Mouse (Mus musculus): ENCODE measurements at regions not wholly inside any gene's neighbourhood (a gene's known extent, or its start where the extent isn't known, plus 50 kb on each side); places are given as distances from the start of the nearest gene placed in this dataset.
"Not testable (repeated sequence)": the region's sequence is repeated elsewhere in the genome, so short reads cannot be mapped to it uniquely, and the experiment has no call there.

DNA sequence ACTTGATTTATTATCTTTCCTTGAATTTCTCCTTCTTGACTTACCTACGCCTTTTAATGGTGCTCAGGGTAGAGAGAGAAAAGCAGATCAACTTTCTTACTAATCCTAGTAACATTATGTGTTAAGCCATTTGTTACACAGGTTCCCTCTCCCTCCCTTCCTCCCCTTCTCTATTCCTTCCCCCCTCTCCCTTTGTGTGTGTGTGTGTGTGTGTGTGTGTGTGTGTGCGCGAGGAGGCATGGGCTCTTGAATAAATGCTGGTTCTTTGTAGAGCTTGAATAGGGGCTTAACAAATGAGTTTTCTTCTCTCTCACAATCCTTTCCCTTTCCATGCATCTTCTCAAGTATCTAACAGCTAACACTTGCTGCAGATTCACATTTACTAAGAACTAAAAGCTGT, 160.4 kb upstream of the Meox2 start:
- H3K27me3 ChIP-seq (replicated peaks; ENCODE audit: low read depth, poor library complexity, severe bottlenecking): no peaks in the 10 kb centered on the region
- no peaks in the 10 kb centered on the region for H3K36me3 ChIP-seq (replicated peaks)
- no peaks in the 10 kb centered on the region for H3K4me1 ChIP-seq
- no peak for DNase-seq (ENCODE audit: low spot score)
- H3K27ac ChIP-seq (replicated peaks): no peak overlapping the region
- no peak overlapping the region for H3K4me3 ChIP-seq
- 80% methylated on average over 3 of the region's 3 CpGs for WGBS
- H3K9me3 ChIP-seq: no peaks in the 10 kb centered on the region

DNA sequence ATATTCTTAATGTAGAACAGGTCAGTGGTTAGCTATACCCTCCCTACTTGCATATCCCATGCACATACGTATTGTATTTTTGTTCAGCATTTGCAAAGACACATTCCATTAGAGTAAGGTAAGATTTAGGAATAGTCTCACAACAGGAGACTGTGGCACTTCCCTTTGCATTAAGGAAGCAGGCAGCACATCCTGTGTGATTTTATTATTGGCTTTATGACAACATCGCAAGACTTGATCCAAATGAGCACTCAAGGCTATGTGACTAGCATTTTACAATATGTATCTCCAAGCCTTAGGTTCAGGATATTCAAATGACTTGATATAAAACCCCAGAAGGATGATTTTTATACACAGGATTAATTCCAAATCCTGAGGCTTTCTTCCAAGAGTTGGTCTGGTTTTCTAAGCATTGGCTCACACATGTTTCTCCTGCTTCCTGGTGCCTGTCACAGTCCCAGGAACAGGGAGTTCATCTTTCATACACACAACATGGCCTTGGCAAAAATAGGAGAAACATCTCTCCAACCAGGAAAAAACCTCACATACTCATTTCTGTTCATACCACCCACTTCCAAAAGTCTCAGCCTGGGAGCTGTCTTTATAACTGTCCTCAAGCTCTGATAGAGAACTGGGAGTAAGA, 159.1 kb upstream of the Meox2 start:
- Histone ChIP-seq H3K36me3 (replicated peaks) (no peaks in the 10 kb centered on the region), H3K4me1 (no peaks in the 10 kb centered on the region), H3K9me3 (no peaks in the 10 kb centered on the region), H3K27ac (replicated peaks) (no peak overlapping the region), H3K4me3 (no peak overlapping the region), H3K27me3 (replicated peaks; ENCODE audit: low read depth, poor library complexity, severe bottlenecking) (no peaks in the 10 kb centered on the region)
- WGBS: 93% methylated on average over 2 of the region's 2 CpGs
- no peak for DNase-seq (ENCODE audit: low spot score)

DNA sequence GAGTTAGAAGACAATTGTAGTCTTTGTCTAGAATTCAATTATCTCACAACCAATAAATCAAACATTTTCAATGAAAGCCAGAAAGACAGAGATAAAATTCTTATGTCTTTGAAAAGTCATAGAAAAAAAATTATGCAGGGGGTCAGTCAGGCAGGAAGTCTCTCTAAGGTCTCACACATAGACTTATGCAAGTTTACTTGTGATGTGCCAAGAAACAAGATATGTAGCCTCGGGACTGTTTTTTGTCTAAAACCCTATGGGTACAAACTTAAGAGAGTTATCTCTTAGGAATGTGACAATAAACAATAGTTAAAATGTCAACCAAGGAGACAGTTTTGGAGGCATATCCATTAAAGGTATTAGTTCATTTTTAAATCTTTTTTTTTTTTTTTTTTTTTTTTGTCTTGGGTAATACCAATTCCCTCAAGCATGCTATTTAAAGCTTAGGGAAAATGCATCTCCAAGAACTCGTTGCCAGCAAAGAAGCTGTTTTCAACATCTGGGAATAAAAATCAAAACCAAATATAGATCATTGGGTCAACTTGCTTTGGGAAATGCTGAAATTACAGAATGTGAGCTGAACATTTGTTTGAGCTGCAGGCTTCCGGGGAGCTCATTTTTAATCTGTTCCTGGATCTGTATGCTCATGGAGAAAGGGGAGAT, 133.8 kb upstream of the Meox2 start:
- 71% methylated on average over 3 of the region's 3 CpGs for WGBS
- DNase-seq (ENCODE audit: low spot score): no peak
- no peak overlapping the region for H3K4me3 ChIP-seq
- no peak overlapping the region for H3K27ac ChIP-seq (replicated peaks)
- H3K36me3 ChIP-seq (replicated peaks): no peaks in the 10 kb centered on the region
- no peaks in the 10 kb centered on the region for H3K27me3 ChIP-seq (replicated peaks; ENCODE audit: low read depth, poor library complexity, severe bottlenecking)
- H3K4me1 ChIP-seq: no peaks in the 10 kb centered on the region
- H3K9me3 ChIP-seq: no peaks in the 10 kb centered on the region

DNA sequence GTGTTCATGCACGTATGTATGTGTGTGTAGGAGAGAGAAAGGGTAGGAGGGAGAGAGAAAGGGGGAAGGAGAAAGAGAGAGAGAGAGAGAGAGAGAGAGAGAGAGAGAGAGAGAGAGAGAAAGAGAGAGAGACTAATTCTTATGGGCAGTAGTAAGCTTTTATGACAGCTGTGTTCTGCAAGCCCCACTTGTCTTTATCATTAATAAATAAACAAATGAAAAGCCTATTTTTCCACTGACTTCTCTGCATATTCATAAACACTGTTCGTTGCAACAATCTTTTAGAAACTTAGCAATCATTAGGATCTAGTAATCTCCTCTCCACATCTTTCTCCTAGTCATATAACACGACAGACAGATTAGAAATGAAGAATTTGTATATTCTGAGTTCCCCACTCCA, 131.2 kb upstream of the Meox2 start:
- Histone ChIP-seq H3K36me3 (replicated peaks) (no peaks in the 10 kb centered on the region), H3K4me1 (no peaks in the 10 kb centered on the region), H3K9me3 (no peaks in the 10 kb centered on the region), H3K4me3 (no peak overlapping the region), H3K27me3 (replicated peaks; ENCODE audit: low read depth, poor library complexity, severe bottlenecking) (no peaks in the 10 kb centered on the region), H3K27ac (replicated peaks) (no peak overlapping the region)
- WGBS: 80% methylated on average over 3 of the region's 3 CpGs
- DNase-seq (ENCODE audit: low spot score): no peak

DNA sequence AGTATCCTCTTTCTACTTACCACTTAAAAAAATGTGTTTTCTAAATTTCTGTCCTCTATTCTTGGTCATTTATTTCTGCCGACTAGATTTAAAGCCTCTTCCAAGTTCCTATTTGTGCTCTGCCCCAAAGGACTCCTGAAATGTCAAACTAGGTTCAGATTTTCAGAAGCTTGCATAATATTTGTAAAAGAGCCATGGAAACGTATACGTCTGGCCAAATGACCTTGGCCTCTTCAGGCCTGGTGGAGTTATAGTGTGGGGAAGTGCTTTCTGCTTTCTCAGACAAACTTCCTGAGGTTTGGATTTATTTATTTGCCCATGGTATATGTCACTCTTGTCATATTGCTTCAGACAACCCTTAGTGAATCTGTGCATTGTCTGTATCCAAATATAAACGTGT, 117.2 kb upstream of the Meox2 start:
- H3K36me3 ChIP-seq (replicated peaks): no peaks in the 10 kb centered on the region
- no peak overlapping the region for H3K4me3 ChIP-seq
- DNase-seq (ENCODE audit: low spot score): no peak
- H3K27ac ChIP-seq (replicated peaks): no peak overlapping the region
- H3K9me3 ChIP-seq: no peaks in the 10 kb centered on the region
- no peaks in the 10 kb centered on the region for H3K27me3 ChIP-seq (replicated peaks; ENCODE audit: low read depth, poor library complexity, severe bottlenecking)
- WGBS: 72% methylated on average over 4 of the region's 4 CpGs
- no peaks in the 10 kb centered on the region for H3K4me1 ChIP-seq

DNA sequence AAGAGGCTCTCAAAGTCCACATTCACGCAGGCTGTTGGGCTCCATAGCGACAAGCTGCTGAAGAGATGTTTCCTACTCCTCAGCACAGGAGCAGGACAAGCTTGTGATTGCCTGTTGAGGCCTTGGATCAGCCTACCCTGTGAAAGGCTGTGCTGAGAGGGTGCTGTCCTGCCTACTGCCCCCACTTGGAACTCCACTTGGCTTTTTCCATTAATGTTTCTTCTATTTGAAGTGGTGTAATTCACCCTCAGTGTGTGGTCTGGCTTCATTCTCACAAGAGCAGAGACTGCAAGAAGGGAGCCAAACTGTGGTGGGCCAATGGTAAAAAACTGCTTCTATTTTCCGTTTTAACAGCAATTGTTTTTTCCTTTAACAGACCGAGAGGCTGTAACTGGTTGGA, 116.4 kb upstream of the Meox2 start:
- no peaks in the 10 kb centered on the region for H3K36me3 ChIP-seq (replicated peaks)
- 79% methylated on average over 4 of the region's 4 CpGs for WGBS
- H3K9me3 ChIP-seq: no peaks in the 10 kb centered on the region
- DNase-seq (ENCODE audit: low spot score): no peak
- H3K4me3 ChIP-seq: no peak overlapping the region
- no peak overlapping the region for H3K27ac ChIP-seq (replicated peaks)
- H3K4me1 ChIP-seq: no peaks in the 10 kb centered on the region
- no peaks in the 10 kb centered on the region for H3K27me3 ChIP-seq (replicated peaks; ENCODE audit: low read depth, poor library complexity, severe bottlenecking)

DNA sequence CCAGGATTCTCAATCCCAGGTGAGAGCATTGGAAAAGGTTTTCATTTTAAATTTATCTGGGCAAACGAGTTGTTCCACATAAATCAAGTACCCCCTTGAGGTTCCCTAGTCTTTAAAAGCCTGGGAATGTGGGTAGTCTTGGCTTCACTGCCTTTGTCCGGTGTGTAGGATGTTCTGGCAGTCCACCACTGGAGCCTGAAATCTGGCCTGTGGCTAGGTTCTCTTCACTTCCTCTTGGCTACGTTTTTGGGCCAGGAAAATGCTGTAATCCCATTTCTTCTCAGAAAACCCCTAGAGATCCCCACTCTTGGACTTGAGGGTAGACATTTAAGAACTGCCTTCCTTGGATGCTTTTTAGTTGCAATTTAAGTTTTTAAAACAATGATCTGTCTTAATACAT, 106.9 kb upstream of the Meox2 start:
- no peak overlapping the region for H3K27ac ChIP-seq (replicated peaks)
- 0 out of 2 replicates have a peak, but pooled peaks cover 3% of the 10 kb centered on the region for H3K4me1 ChIP-seq
- H3K4me3 ChIP-seq: no peak overlapping the region
- H3K36me3 ChIP-seq (replicated peaks): no peaks in the 10 kb centered on the region
- no peaks in the 10 kb centered on the region for H3K27me3 ChIP-seq (replicated peaks; ENCODE audit: low read depth, poor library complexity, severe bottlenecking)
- 82% methylated on average over 3 of the region's 3 CpGs for WGBS
- no peaks in the 10 kb centered on the region for H3K9me3 ChIP-seq
- DNase-seq (ENCODE audit: low spot score): no peak

DNA sequence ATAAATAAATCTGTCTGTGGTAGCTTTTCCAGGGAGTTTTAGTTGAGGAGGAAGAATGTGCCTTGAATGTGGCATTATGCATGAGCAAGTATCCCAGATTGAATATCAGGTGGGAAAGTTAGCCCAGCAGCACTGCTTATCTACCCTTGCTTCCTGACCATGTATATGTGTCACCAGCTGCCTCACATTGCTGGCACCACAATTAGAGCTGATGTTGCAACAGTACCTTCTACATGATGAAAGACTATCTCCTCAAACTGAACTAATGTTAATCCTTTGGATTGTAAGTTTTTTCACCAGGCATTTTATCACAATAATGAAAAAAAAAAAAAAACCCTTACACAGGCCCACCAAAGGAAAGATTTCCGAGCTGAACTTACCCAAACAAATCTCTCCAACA, 103.1 kb upstream of the Meox2 start:
- H3K9me3 ChIP-seq: no peaks in the 10 kb centered on the region
- H3K27ac ChIP-seq (replicated peaks): no peak overlapping the region
- H3K27me3 ChIP-seq (replicated peaks; ENCODE audit: low read depth, poor library complexity, severe bottlenecking): no peaks in the 10 kb centered on the region
- DNase-seq (ENCODE audit: low spot score): no peak
- no peak overlapping the region for H3K4me3 ChIP-seq
- H3K36me3 ChIP-seq (replicated peaks): no peaks in the 10 kb centered on the region
- H3K4me1 ChIP-seq: 0 out of 2 replicates have a peak, but pooled peaks cover 3% of the 10 kb centered on the region
- WGBS: 78% methylated on average over 1 of the region's 1 CpGs

DNA sequence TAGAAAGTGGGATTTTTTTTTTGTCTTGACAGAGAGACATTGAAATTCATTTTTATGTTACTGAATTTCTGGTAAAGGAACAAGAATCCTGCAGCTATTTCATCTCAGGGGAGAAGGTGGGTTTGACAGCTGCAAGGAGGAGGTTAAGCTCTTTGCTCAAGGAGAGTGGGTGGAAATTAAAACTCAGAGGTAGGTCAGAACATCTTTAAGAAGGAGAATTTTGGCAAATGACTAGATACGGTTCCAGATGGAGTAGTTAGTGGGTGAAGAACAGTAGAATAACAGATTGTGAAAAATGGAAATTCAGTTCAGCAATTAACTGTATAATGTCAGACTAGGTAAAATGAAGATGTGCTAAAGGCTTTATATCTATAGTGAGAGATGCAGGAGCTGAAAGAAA, 98.0 kb upstream of the Meox2 start:
- H3K4me1 ChIP-seq: no peaks in the 10 kb centered on the region
- 90% methylated on average over 1 of the region's 1 CpGs for WGBS
- no peak overlapping the region for H3K4me3 ChIP-seq
- no peaks in the 10 kb centered on the region for H3K36me3 ChIP-seq (replicated peaks)
- H3K27me3 ChIP-seq (replicated peaks; ENCODE audit: low read depth, poor library complexity, severe bottlenecking): no peaks in the 10 kb centered on the region
- H3K27ac ChIP-seq (replicated peaks): no peak overlapping the region
- no peaks in the 10 kb centered on the region for H3K9me3 ChIP-seq
- DNase-seq (ENCODE audit: low spot score): no peak

DNA sequence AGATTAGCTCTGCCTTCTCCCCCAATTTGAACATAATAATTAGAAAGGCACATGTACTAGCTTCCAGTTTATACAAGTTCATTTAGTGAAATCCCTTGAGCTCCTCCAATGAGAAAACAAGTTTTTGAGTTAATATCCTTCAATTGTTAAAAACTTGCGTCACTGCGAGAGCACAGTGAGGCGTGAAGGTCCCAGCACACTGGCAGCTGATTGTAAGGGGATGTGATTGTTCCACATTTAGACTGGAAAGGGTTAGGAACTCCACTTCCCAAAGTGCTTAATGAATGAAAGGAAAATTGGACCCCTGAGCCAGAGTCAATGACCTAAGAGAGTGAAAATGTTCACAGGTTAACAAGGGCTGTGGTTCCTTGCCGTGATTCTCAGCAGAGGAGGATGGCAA, 93.9 kb upstream of the Meox2 start:
- Histone ChIP-seq H3K4me3 (no peak overlapping the region), H3K9me3 (no peaks in the 10 kb centered on the region), H3K36me3 (replicated peaks) (no peaks in the 10 kb centered on the region), H3K27ac (replicated peaks) (no peak overlapping the region), H3K27me3 (replicated peaks; ENCODE audit: low read depth, poor library complexity, severe bottlenecking) (no peaks in the 10 kb centered on the region), H3K4me1 (peaks cover 4% of the 10 kb centered on the region; the same call in 1 of the 2 replicates)
- WGBS: 49% methylated on average over 4 of the region's 4 CpGs
- DNase-seq (ENCODE audit: low spot score): no peak

DNA sequence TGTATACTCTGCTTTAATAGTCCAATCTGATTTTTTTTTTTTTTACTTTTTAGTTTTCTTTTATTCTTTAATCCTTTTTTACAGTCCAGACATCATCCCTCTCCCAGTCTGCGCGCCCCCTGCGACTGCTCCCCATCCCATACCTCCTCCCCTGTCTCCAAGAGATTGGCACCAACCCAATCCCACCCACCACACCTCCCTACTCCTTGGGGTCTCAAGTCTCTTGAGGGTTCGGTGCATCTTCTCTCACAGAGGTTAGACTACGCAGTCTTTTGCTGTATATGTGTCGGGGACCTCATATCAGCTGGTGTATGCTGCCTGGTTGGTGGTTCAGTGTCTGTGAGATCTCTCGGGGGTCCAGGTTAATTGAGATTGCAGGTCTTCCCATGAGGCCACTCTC, 93.4 kb upstream of the Meox2 start:
- WGBS: 90% methylated on average over 7 of the region's 7 CpGs
- not testable (repeated sequence) for H3K27me3 ChIP-seq (replicated peaks; ENCODE audit: low read depth, poor library complexity, severe bottlenecking); H3K4me3 ChIP-seq; H3K4me1 ChIP-seq; H3K27ac ChIP-seq (replicated peaks); H3K36me3 ChIP-seq (replicated peaks); DNase-seq (ENCODE audit: low spot score); H3K9me3 ChIP-seq

DNA sequence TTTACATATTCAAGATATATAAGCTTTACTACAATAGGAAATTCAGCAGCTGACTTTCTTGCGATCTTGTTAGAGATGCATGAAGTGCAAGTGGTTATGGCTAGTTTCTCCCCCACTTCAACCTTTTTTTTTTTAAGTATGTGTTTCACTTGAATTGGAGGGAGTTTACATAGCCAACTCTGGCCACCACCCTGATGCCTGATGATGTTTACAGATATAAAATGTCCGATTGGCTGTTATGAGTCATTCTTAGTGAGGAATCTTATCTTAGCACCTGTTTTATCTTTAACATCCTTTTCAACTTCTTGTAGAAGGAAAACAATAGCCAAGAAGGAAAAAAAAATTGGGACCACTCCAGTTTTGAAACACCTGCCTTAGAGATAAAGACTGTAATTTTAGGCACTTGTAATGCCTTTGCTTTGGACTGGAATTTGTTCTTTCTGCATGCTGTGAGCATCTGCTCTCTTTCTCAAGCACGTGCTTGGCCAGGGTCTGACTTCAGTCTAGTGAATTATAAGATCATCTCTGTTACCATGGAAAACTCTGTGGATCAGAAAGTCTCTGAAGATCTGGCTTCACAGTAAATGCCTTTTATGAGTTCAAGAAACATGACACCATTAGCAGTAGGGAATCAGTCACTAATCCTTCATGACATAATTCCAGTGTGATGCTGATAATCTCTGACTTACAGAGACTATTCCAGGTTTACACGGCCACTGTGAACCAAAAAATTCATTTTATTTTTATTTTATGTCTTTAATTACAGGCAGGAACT, 92.7 kb upstream of the Meox2 start:
- no peaks in the 10 kb centered on the region for H3K36me3 ChIP-seq (replicated peaks)
- WGBS: 69% methylated on average over 4 of the region's 4 CpGs
- DNase-seq (ENCODE audit: low spot score): no peak

DNA sequence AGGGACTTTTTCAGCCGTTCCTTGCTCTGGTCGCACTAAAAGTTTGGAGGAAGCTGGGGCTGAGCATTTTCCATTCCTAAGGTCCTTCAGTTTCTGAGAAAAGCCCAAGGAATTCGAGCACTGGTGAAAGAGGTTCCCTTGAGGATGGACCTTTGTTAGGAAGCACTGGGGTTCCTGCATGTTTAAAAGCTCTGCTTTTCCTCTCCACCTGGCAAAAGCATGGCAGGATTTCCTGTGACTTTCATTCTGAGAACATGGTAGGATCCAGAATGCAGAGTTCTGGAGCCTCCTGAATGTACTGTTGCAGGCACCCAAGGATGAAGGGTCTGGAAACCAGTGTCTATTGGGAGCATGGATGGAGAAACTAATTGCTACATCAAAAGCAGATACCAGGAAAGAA, 61.1 kb upstream of the Meox2 start:
- Histone ChIP-seq H3K4me3 (no peak overlapping the region), H3K27me3 (replicated peaks; ENCODE audit: low read depth, poor library complexity, severe bottlenecking) (no peaks in the 10 kb centered on the region), H3K4me1 (no peaks in the 10 kb centered on the region), H3K36me3 (replicated peaks) (no peaks in the 10 kb centered on the region), H3K27ac (replicated peaks) (no peak overlapping the region), H3K9me3 (no peaks in the 10 kb centered on the region)
- 72% methylated on average over 3 of the region's 3 CpGs for WGBS
- DNase-seq (ENCODE audit: low spot score): no peak

More for the DNA sequence above, 92.7 kb upstream of the Meox2 start:
- no peak overlapping the region for H3K4me3 ChIP-seq
- H3K27me3 ChIP-seq (replicated peaks; ENCODE audit: low read depth, poor library complexity, severe bottlenecking): no peaks in the 10 kb centered on the region
- H3K4me1 ChIP-seq: peaks cover 4% of the 10 kb centered on the region; the same call in 1 of the 2 replicates
- no peaks in the 10 kb centered on the region for H3K9me3 ChIP-seq
- no peak overlapping the region for H3K27ac ChIP-seq (replicated peaks)
